Mouse (Mus musculus) heart, postnatal 0 days (tissue): ENCODE measurements around the gene Gm28308.

ENCODE experiments used
- CTCF ChIP-seq: IDR thresholded peaks from 2 replicates; pipeline ENCODE4 v1.5.1; 2016; ENCODE audit warnings: antibody characterized with exemption, control low read depth, low read depth
- EP300 ChIP-seq: IDR thresholded peaks from 2 replicates; pipeline ENCODE4 v1.6.1; 2016; ENCODE audit warnings: antibody characterized with exemption, low read depth

GRCm38 (mm10) chr6:52230516-52231165 lies 17.5 kb upstream of the Gm28308 start, which contains the start of gene Hoxa9:
- TF ChIP-seq CTCF (no peak), EP300 (no peak)
